Mouse (Mus musculus) spleen, adult 2 months (tissue): ENCODE results near the gene Hsd17b11. TPM values are rescaled to one million over a fixed set of nuclear protein-coding genes. Genes with fewer than 3 reads are reported as not detected.

Experiments
- DNase-seq, 2 experiments: peaks; one replicate each; pipeline versions ENCODE4 v3.0.0 to v3.0.0-alpha.2; 2012 to 2021; ENCODE audit warnings: low spot score in 2 of 2, low read depth in 1 of 2
- H3K27ac ChIP-seq: fragments of 200-500 bp; 2 replicates; pipeline ENCODE4 v1.5.1; 2012; ENCODE audit warnings: low read length, inconsistent platforms; ENCODE audit not compliant: insufficient read depth
- H3K27me3 ChIP-seq: fragments of 200-500 bp; 2 replicates; pipeline ENCODE4 v1.6.1; 2012; ENCODE audit warnings: mild to moderate bottlenecking, moderate library complexity, low read length, inconsistent platforms; ENCODE audit not compliant: control insufficient read depth, insufficient read depth
- H3K36me3 ChIP-seq: fragments of 200-500 bp; 2 replicates; pipeline ENCODE4 v1.6.1; 2012; ENCODE audit warnings: mild to moderate bottlenecking, low read length, inconsistent platforms; ENCODE audit not compliant: control insufficient read depth, insufficient read depth
- H3K4me1 ChIP-seq: fragments of 200-500 bp; 2 replicates; pipeline ENCODE4 v1.6.1; 2011; ENCODE audit warnings: inconsistent platforms; ENCODE audit not compliant: control insufficient read depth, insufficient read depth, insufficient read length
- H3K4me3 ChIP-seq: fragments of 200-500 bp; 2 replicates; pipeline ENCODE4 v1.5.1; 2011; ENCODE audit warnings: mild to moderate bottlenecking, inconsistent platforms; ENCODE audit not compliant: insufficient read depth, insufficient read length; ENCODE audit errors: extremely low read depth
- CTCF ChIP-seq: fragments of 200-500 bp; IDR thresholded peaks from 2 replicates; pipeline ENCODE4 v1.5.1; 2011; ENCODE audit warnings: mild to moderate bottlenecking, inconsistent platforms; ENCODE audit not compliant: insufficient read depth, insufficient read length, insufficient replicate concordance; ENCODE audit errors: extremely low read depth
- POLR2A ChIP-seq: fragments of 200-500 bp; IDR thresholded peaks from 2 replicates; pipeline ENCODE4 v1.6.1; 2011; ENCODE audit warnings: low read depth, low read length, inconsistent platforms
- WGBS: fragments of 180-500 bp; shearing (Covaris S2); methylation state at CpG from one replicate; pipeline ENCODE4 v1.1.7; 2018; 5-methylcytosine and 5-hydroxymethylcytosine counted together
- polyA plus RNA-seq: library from polyadenylated mRNA; depleted of rRNA; stranded (reverse); fragments of >200 nt; gene quantifications from 2 replicates; pipeline ENCODE4 v1.2.3, GENCODE M21; 2012

Hsd17b11 gene
- polyA plus RNA-seq, 1 experiment: 12.2 TPM

DNA sequence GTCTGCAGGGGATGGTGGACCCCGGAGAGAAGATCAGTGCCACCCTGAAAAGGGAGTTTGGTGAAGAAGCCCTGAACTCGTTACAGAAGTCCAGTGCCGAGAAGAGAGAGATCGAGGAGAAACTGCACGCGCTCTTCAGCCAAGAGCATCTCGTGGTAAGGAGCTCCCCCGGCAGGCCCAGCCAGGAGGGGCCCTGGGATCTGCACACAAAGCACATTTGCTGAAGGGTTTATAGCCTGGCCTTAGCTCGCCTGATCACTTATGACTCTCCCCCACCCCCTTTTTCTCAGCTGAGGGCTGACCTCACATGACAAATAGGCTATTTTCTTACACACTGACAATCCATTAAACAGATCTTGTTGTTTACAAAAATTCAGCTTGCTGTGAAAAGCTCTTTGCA, 37.9 kb upstream of the Hsd17b11 start:
- H3K27me3 ChIP-seq: no peaks in the 10 kb centered on the region
- TF ChIP-seq CTCF: no peak
- no peak for TF ChIP-seq POLR2A
- H3K27ac ChIP-seq: no peak overlapping the region
- peaks cover 26% of the 10 kb centered on the region for H3K36me3 ChIP-seq
- no peak for DNase-seq
- 90% methylated on average over 9 of the region's 9 CpGs for WGBS
- no peak overlapping the region for H3K4me3 ChIP-seq
- H3K4me1 ChIP-seq: no peaks in the 10 kb centered on the region

DNA sequence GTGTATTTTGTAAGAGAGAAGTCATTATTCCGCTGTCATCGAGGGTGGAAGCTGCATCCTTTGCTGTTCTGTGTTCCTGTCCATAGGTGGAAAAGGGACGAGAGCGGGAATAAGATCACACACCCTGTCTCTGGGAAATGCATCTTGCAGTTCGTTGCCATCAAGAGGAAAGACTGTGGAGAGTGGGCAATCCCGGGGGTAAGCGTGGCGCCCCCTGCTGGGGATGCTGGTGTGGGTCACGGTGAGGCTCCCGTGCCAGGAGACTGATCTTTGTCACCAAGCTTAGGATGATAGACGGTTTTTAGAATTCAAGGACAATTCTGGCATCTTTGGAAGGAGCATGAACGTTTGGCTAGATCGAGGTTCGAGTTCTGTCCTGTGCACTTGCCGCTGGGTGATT, 36.3 kb upstream of the Hsd17b11 start:
- no peak overlapping the region for H3K27ac ChIP-seq
- no peaks in the 10 kb centered on the region for H3K4me1 ChIP-seq
- H3K36me3 ChIP-seq: peaks cover 24% of the 10 kb centered on the region
- no peak for TF ChIP-seq POLR2A
- TF ChIP-seq CTCF: peak; percentile 78
- no peak overlapping the region for H3K4me3 ChIP-seq
- no peaks in the 10 kb centered on the region for H3K27me3 ChIP-seq
- DNase-seq: peak in 1 of 2 experiments; percentile 48
- WGBS: 62% methylated on average over 15 of the region's 15 CpGs

DNA sequence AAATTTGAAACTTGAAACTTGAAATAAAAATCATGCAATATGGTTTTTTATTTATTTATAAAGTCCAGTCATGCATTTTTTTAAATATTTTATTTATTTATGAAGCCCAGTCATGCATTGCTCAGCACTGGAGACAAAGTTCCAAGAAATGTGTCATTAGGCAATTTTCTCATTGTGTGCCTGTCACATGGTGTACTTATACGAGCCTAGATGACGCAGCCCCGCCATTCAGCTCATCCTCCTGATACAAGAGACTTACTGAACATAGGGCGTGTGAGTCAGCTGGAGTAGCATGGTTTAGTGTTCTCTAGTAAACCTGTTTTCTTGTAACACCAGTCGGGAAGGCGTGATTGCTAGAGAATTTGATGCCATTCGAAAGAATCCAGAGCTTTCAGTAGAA, 34.6 kb upstream of the Hsd17b11 start:
- Histone ChIP-seq H3K4me3 (no peak overlapping the region), H3K36me3 (peaks cover 19% of the 10 kb centered on the region), H3K4me1 (no peaks in the 10 kb centered on the region), H3K27me3 (no peaks in the 10 kb centered on the region), H3K27ac (no peak overlapping the region)
- WGBS: 96% methylated on average over 7 of the region's 7 CpGs
- TF ChIP-seq POLR2A (no peak), CTCF (no peak)
- no peak for DNase-seq

DNA sequence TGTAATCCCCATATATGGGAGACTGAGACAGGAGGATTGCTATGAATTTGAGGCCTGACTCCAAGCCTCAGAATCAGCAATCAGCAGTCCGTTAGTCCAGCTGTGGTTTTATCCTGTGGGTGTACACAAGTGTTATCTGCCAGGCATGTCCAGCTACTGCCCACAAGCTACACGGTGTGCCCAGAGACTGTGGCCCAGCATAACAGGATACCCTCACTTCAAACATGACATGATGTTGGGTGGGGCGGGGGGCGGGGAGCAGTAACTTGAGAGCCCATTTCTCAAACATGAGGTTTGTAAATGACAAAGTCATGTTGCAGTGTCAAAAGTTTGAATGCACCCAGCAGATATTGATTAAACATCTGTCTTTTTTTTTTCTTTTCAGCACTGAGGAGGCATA, 34.1 kb upstream of the Hsd17b11 start:
- no peak overlapping the region for H3K4me3 ChIP-seq
- H3K36me3 ChIP-seq: peaks cover 19% of the 10 kb centered on the region
- no peaks in the 10 kb centered on the region for H3K27me3 ChIP-seq
- TF ChIP-seq CTCF (no peak), POLR2A (no peak)
- WGBS: 86% methylated on average over 4 of the region's 4 CpGs
- H3K27ac ChIP-seq: no peak overlapping the region
- DNase-seq: no peak
- H3K4me1 ChIP-seq: no peaks in the 10 kb centered on the region

DNA sequence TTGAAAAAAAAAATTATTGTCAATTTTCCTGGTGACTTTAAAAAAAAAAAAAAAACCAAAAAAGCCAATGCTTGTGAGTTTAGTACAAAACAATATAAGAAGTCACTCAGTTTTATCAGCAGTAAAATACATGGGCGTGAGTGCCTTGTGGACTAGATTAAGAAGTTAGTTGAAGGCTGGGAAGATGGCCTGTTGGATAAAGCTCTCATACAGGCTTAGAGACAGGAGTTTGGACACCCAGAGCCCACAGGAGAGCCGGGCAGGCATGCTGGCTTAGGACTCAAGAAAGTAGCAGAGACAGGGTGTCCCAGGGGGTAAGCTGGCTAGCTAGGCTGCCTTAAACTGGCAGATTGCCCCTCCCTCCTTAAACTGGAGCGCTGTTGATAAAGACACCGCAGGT, 33.2 kb upstream of the Hsd17b11 start:
- peaks cover 18% of the 10 kb centered on the region for H3K36me3 ChIP-seq
- 92% methylated on average over 4 of the region's 4 CpGs for WGBS
- no peaks in the 10 kb centered on the region for H3K27me3 ChIP-seq
- TF ChIP-seq CTCF: no peak
- TF ChIP-seq POLR2A: no peak
- H3K4me3 ChIP-seq: no peak overlapping the region
- no peak for DNase-seq
- H3K4me1 ChIP-seq: no peaks in the 10 kb centered on the region
- H3K27ac ChIP-seq: no peak overlapping the region

DNA sequence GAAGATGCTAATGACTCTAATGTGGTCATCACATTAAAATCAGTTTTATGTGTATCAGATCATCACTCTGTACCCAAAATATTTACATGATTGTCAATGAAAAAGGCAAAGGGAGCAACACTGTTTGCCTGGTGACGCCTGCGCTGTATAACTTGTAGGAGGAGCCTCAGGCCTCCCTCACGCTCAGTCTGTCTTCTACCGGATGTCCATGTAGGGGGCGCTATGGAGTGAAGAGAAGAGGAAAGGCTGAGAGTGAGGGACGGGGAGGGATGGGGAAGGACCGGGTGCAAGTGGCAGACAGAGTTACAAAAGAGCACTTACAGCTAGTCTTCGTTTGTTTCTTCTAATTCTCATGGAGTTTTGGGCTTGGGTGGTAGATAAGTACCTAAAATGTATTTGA, 31.2 kb upstream of the Hsd17b11 start:
- H3K4me3 ChIP-seq: no peak overlapping the region
- peak in 1 of 2 experiments; percentile 15 for DNase-seq
- no peaks in the 10 kb centered on the region for H3K4me1 ChIP-seq
- no peaks in the 10 kb centered on the region for H3K27me3 ChIP-seq
- no peak overlapping the region for H3K27ac ChIP-seq
- peaks cover 10% of the 10 kb centered on the region for H3K36me3 ChIP-seq
- WGBS: 71% methylated on average over 8 of the region's 8 CpGs
- TF ChIP-seq CTCF (peak; percentile 17; the same call in 1 of the 2 replicates), POLR2A (no peak)

DNA sequence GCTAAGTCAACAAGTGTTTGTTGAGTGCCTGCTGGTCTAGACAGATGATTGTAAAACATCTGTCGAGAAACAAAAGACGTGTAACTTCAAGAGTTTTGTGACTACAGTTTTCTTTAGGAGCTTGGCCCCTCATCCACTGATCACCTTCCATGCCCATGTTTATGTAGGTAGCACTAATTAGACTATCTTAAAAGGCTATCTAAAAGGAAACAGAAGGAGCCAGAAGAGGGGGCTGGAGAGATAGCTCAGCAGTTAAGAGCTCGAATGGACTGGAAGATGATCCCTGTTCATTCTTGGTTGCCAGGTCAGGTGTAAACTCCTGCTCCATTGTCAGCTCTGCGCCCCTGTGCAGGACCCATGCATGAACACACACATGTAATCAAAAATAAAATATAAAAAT, 26.4 kb upstream of the Hsd17b11 start:
- no peak overlapping the region for H3K4me3 ChIP-seq
- 45% methylated on average over 4 of the region's 4 CpGs for WGBS

More for the DNA sequence above, 26.4 kb upstream of the Hsd17b11 start:
- DNase-seq: no peak
- TF ChIP-seq CTCF: no peak
- no peak for TF ChIP-seq POLR2A
- Histone ChIP-seq H3K36me3 (peaks cover 7% of the 10 kb centered on the region), H3K27me3 (no peaks in the 10 kb centered on the region), H3K4me1 (peaks cover 3% of the 10 kb centered on the region; the same call in 1 of the 2 replicates), H3K27ac (no peak overlapping the region)
